Mouse (Mus musculus): ENCODE measurements at regions not wholly inside any gene's neighbourhood (a gene's known extent, or its start where the extent isn't known, plus 50 kb on each side); places are given as distances from the start of the nearest gene placed in this dataset.

DNA sequence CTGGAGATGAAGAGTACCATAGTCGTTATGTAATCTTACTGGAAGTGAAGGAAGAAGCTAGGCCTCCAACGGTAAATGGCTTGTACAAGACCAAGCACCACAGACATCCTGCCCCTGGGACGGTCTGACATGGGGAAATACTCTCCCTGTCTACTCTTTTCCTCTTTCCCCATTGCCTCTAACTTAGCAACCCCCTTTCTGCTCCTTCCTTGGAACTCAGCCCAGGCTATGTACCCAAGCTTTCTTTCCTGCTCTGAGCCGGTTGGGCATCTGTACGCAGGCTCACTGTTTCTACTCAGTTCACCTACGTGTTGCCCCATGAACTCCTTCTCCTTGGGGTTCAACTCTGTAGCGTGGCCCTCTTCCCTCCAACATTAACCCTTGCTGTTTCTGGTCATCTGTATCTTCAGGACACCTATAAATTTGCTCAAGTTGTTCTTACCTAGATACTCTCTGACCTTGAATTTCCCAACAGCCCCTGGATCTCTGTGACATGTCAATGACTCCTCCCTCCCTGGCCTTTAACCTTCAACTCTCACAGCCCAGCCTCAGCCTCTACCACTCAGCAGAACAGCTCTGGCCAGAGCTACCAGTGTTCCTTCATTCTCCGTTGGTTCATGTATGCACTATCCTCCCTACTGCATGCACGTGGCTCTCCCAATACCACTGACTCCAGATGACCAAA, 71.0 kb upstream of the Usp24 start:
- Histone ChIP-seq H3K27me3 (no peaks in the 10 kb centered on the region), H3K4me2 (no peak overlapping the region), H3K9ac (no peak overlapping the region), H3K4me1 (replicated peaks) (no peaks in the 10 kb centered on the region), H3K4me3 (no peak overlapping the region), H3K27ac (replicated peaks) (no peak overlapping the region), H3K9me3 (no peaks in the 10 kb centered on the region), H3K36me3 (no peaks in the 10 kb centered on the region)
- ATAC-seq (ENCODE audit: low FRiP score, low read depth): no peak
- 86% methylated on average over 9 of the region's 9 CpGs for WGBS

DNA sequence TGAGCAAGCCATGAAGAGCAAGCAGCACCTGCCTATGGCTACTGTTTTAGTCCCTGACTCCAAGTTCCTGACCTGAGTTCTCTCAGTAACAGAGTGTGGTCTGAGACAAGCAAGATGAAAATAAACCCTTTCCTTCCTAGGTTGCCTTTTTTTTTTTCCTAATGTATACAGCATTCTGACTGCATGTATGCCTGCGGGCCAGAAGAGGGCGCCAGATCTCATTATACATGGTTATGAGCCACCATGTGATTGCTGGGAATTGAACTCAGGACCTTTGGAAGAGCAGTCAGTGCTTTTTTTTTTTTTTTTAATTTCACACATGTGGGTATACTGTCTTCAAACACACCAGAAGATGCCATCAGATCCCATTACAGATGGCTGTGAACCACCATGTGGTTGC, 69.3 kb upstream of the Usp24 start:
- no peak overlapping the region for H3K4me3 ChIP-seq
- H3K27ac ChIP-seq (replicated peaks): no peak overlapping the region
- no peak for ATAC-seq (ENCODE audit: low FRiP score, low read depth)
- H3K9ac ChIP-seq: no peak overlapping the region
- H3K4me2 ChIP-seq: no peak overlapping the region
- no peaks in the 10 kb centered on the region for H3K4me1 ChIP-seq (replicated peaks)
- H3K27me3 ChIP-seq: no peaks in the 10 kb centered on the region
- H3K9me3 ChIP-seq: no peaks in the 10 kb centered on the region
- H3K36me3 ChIP-seq: no peaks in the 10 kb centered on the region
- 64% methylated on average over 2 of the region's 2 CpGs for WGBS

DNA sequence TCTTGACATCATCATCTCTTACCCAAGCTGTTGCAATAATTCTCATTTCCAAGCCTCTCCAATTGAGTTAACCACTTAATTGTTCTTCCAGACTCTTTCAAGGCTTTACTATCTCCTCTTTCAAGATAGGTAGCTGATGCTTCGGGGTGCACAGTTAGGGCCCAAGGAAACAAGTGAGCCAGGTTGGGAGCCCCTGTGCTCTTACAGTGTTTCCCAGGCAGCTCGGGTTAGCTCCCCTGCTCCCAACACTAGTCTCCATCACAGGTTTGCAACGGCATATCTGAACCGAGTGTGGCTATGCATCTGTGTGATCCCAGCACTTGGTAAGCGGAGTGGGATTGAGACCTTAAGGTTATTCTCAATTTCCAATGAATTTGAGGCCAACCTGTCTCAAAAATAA, 68.6 kb upstream of the Usp24 start:
- Histone ChIP-seq H3K9ac (no peak overlapping the region), H3K4me2 (no peak overlapping the region), H3K36me3 (no peaks in the 10 kb centered on the region), H3K27ac (replicated peaks) (no peak overlapping the region), H3K4me3 (no peak overlapping the region), H3K9me3 (no peaks in the 10 kb centered on the region), H3K4me1 (replicated peaks) (no peaks in the 10 kb centered on the region), H3K27me3 (no peaks in the 10 kb centered on the region)
- no peak for ATAC-seq (ENCODE audit: low FRiP score, low read depth)
- 96% methylated on average over 5 of the region's 5 CpGs for WGBS

DNA sequence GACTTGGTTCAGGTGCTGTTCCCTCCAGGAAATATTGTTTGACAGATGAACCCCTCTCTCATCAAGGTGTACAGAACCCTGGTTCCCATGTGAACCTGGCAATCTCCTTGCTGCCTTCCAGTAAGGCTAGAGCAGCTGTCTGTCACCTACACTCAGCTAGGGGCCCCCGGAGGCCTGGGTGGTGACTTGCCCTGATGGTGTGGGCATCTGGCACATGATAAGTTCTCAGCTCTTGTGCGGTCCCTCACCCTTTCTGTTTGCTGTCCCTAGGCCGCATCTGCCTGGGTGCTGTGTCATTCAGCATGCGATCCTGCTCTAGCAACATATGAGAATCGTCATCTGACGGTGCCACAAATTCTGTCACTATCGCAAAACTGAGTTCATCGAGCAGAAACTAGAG, 67.7 kb upstream of the Usp24 start:
- H3K9me3 ChIP-seq: no peaks in the 10 kb centered on the region
- H3K36me3 ChIP-seq: no peaks in the 10 kb centered on the region
- no peaks in the 10 kb centered on the region for H3K27me3 ChIP-seq
- no peak overlapping the region for H3K9ac ChIP-seq
- no peaks in the 10 kb centered on the region for H3K4me1 ChIP-seq (replicated peaks)
- H3K27ac ChIP-seq (replicated peaks): no peak overlapping the region
- ATAC-seq (ENCODE audit: low FRiP score, low read depth): no peak
- no peak overlapping the region for H3K4me3 ChIP-seq
- H3K4me2 ChIP-seq: no peak overlapping the region
- 96% methylated on average over 8 of the region's 8 CpGs for WGBS

DNA sequence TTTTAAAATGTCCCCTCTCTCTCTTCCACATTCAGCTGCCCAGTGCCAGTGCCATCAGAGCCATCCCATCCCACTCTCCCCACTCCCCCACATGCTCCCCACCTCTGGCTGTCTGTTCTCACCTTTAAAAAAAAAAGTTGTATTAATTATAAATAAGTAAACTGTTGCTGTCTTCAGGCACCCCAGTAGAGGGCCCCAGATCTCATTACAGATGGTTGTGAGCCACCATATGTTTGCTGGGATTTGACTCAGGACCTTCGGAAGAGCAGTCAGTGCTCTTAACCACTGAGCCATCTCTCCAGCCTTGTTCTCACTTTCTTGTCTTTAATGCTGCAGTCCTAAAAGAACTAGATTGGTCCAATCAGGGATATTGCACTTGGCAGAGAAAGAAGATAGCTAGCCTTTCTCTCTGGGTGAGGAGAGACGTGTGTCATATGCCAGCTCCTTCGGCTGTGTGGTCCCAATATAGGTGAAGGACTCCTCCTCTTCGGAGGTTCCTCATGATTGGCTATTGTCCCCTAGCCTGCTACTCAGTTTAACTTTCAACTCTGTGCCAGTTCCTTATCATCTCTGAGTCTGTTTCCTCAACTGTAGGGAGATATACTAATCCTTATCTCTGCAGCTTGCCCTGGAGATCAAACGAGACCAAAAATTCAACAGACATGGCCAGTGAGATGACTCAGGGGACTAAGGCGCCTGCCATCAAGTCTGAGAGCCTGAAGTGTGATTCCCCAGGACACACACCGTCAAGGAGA, 66.8 kb upstream of the Usp24 start:
- Histone ChIP-seq H3K27ac (replicated peaks) (no peak overlapping the region), H3K36me3 (no peaks in the 10 kb centered on the region), H3K9ac (no peak overlapping the region), H3K4me1 (replicated peaks) (no peaks in the 10 kb centered on the region), H3K4me3 (no peak overlapping the region), H3K27me3 (no peaks in the 10 kb centered on the region), H3K4me2 (no peak overlapping the region), H3K9me3 (no peaks in the 10 kb centered on the region)
- ATAC-seq (ENCODE audit: low FRiP score, low read depth): no peak
- 89% methylated on average over 7 of the region's 7 CpGs for WGBS

DNA sequence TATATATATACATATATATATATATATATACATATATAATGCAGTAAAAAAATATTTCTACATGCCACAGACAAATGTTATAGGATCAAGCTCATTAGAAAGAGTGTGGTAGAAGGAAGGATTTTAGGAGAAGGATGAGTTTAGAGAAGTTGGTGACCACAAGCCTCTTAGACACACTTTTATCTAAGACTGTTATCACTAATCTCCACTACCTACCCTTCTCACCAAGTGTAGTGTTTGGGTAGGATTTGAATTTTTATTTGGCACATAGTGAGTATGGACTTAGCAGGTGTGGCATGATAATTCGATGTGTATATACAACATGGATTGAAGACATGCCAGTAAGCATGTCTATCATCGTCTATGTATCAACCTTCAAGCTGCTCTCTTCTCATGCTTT, 66.0 kb upstream of the Usp24 start:
- Histone ChIP-seq H3K27ac (replicated peaks) (no peak overlapping the region), H3K27me3 (no peaks in the 10 kb centered on the region), H3K9ac (no peak overlapping the region), H3K4me1 (replicated peaks) (no peaks in the 10 kb centered on the region), H3K4me2 (no peak overlapping the region), H3K36me3 (no peaks in the 10 kb centered on the region), H3K9me3 (no peaks in the 10 kb centered on the region), H3K4me3 (no peak overlapping the region)
- WGBS: 95% methylated on average over 2 of the region's 2 CpGs
- no peak for ATAC-seq (ENCODE audit: low FRiP score, low read depth)

DNA sequence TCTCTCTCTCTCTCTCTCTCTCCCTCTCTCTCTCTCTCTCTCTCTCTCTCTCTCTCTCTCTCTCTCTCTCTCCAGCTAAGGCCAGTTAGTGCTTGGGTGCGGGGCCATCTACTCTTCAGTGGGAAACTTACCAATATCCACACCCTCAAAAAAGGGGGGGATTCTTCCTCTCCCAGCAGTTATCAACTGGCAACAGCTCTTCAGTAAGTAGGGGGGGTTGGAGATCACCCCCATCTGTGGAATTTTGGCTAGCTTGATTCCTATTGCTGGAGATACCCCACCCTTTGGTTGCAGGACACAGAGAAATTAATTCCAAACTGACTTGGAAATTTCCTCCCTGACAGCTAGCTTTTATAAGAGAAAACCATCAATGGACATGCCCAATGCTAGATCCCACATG, 64.6 kb upstream of the Usp24 start:
- Histone ChIP-seq H3K4me1 (replicated peaks) (peaks cover 5% of the 10 kb centered on the region), H3K9me3 (no peaks in the 10 kb centered on the region), H3K4me2 (no peak overlapping the region), H3K4me3 (no peak overlapping the region), H3K27ac (replicated peaks) (no peak overlapping the region), H3K9ac (no peak overlapping the region), H3K36me3 (no peaks in the 10 kb centered on the region), H3K27me3 (no peaks in the 10 kb centered on the region)
- WGBS: 83% methylated on average over 1 of the region's 1 CpGs
- ATAC-seq (ENCODE audit: low FRiP score, low read depth): no peak

DNA sequence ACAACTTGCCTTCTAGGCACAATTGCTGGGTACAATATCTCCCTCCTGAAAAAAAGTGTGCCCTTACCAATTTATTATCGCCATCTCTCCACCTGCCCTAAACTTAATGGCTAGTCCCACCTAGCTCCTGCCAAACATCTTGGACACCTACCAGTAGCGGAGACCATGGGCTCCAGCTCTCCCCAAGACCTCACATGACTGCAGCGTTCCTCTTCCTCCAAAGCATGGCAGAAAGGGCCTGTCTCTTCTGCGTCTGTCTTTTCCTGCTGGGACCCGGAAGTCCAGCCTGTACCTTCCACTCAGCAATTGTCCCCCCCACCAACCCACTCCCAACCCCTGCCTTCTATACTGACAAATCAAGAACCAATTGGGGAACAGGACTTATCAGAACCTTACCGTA, 63.1 kb upstream of the Usp24 start:
- Histone ChIP-seq H3K4me2 (no peak overlapping the region), H3K9ac (no peak overlapping the region), H3K4me3 (no peak overlapping the region), H3K9me3 (no peaks in the 10 kb centered on the region), H3K4me1 (replicated peaks) (peaks cover 8% of the 10 kb centered on the region), H3K36me3 (no peaks in the 10 kb centered on the region), H3K27ac (replicated peaks) (no peak overlapping the region), H3K27me3 (no peaks in the 10 kb centered on the region)
- 94% methylated on average over 6 of the region's 6 CpGs for WGBS
- no peak for ATAC-seq (ENCODE audit: low FRiP score, low read depth)

DNA sequence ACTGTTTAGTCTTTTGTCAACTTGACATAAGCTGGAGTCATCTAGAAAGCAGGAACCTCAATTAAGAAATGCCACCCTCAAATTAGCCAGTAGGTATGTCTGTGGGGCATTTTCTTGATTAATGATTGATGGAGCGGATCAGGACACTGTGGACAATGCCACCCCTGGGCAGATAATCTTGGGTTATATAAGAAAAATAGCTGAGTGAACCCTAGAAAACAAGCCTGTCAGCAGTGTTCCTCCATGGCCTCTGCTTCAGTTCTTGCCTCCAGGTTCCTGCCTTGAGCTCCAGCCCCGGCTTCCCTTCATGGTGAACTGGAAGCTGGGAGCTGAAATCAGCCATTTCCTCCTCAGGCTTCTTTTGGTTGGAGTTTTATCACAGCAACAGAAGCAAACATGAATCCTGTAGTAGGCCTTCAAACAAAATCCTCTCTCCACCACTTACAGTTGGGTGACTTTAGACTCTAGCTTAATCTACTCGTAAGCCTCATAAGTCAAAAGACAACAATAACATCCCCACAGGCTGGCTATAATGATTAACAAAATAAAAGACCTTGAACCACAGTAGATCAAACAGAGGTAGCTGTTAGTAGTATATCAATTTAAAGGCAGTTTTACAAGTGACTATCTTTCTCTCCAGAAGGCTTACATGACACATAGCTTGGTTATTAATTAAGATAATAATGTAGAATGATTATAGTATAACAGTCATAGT, 61.1 kb upstream of the Usp24 start:
- H3K4me2 ChIP-seq: no peak overlapping the region
- no peaks in the 10 kb centered on the region for H3K27me3 ChIP-seq
- no peak for ATAC-seq (ENCODE audit: low FRiP score, low read depth)
- WGBS: 84% methylated on average over 3 of the region's 3 CpGs
- peaks cover 8% of the 10 kb centered on the region for H3K4me1 ChIP-seq (replicated peaks)
- no peaks in the 10 kb centered on the region for H3K9me3 ChIP-seq
- H3K27ac ChIP-seq (replicated peaks): no peak overlapping the region
- no peak overlapping the region for H3K9ac ChIP-seq
- H3K4me3 ChIP-seq: no peak overlapping the region
- H3K36me3 ChIP-seq: no peaks in the 10 kb centered on the region

DNA sequence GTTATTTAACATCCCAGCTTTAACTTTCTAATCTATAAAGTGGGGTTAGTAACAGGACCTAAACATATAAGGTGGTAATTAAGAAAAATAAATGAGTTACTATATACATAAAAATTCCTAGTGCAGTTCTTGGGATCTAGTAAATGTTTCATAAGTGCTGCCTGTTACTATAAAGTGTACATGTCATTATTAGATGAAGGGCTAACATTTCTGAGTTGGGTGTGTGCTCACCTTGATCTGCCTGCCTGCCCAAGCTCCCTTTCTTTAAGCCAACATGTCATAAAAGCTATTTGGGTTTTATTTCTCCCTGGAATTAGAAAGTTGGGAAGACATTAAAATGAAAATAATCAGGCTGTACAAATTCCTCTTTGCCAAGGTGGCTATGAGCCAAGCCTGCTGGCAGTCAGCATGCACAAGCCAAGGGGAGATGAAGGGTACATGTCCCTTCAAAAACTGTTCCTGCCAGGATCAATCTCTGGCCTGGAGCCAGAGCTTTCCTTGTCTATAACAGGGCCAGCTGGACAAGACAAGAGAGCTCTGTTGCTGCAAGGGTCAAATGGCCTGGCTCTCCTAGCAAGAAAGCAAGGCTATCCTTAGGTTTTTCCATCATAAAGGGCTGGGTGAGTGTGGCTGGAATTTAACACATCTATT, 59.9 kb upstream of the Usp24 start:
- Histone ChIP-seq H3K36me3 (no peaks in the 10 kb centered on the region), H3K4me2 (no peak overlapping the region), H3K4me1 (replicated peaks) (peaks cover 8% of the 10 kb centered on the region), H3K9me3 (no peaks in the 10 kb centered on the region), H3K4me3 (no peak overlapping the region), H3K27ac (replicated peaks) (peak overlapping the region; percentile 63; the same call in 1 of the 2 replicates), H3K27me3 (no peaks in the 10 kb centered on the region), H3K9ac (no peak overlapping the region)
- peak; percentile 75; the same call in 1 of the 2 replicates for ATAC-seq (ENCODE audit: low FRiP score, low read depth)

DNA sequence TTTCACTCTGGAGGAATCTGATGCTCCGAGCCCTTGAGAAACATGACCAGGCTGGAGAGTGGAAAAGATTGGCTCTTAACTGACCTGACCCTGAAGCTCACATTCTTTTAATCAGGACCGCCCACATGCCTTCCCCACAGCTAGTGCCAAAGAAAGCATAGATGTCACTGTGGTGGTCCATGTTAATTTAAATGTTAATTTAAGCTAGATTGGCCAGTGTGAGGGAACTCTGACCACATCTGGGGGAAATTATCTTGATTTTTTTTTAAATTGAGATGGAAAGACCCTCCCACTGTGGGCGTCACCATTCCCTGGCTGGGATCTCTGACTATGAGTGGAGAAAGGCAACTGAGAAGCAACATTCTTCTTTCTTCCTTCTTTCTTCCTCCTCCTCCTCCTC, 54.6 kb upstream of the Usp24 start:
- Histone ChIP-seq H3K4me2 (no peak overlapping the region), H3K27me3 (no peaks in the 10 kb centered on the region), H3K9me3 (no peaks in the 10 kb centered on the region), H3K4me3 (no peak overlapping the region), H3K27ac (replicated peaks) (no peak overlapping the region), H3K9ac (no peak overlapping the region), H3K4me1 (replicated peaks) (peaks cover 8% of the 10 kb centered on the region), H3K36me3 (no peaks in the 10 kb centered on the region)
- no peak for ATAC-seq (ENCODE audit: low FRiP score, low read depth)
- 87% methylated on average over 3 of the region's 3 CpGs for WGBS
